Mouse (Mus musculus): ENCODE measurements around the gene Mafk. TPM values are rescaled to one million over a fixed set of nuclear protein-coding genes. Genes with fewer than 3 reads are reported as not detected.

Gene Mafk
- polyA plus RNA-seq, 1 experiment: 20.5 TPM

- H3K27ac ChIP-seq (ENCODE audit: insufficient read depth, low read depth, low read length): no peak overlapping the region
- DNase-seq: no peak
- no peak for TF ChIP-seq POLR2A (IDR thresholded peaks at IDR 0.05; ENCODE audit: low read depth, low read length)
- no peak for TF ChIP-seq CTCF (conservative IDR thresholded peaks at IDR 0.05; ENCODE audit: insufficient read depth, insufficient read length, low read depth, low read length)
- no peak overlapping the region for H3K4me3 ChIP-seq (ENCODE audit: insufficient read depth, low read depth, low read length)
- 91% methylated on average over 3 of the region's 3 CpGs for WGBS
- no peaks in the 10 kb centered on the region for H3K4me1 ChIP-seq (ENCODE audit: control insufficient read depth, insufficient read depth, low read length)
- H3K27me3 ChIP-seq (replicated peaks; ENCODE audit: control insufficient read depth, insufficient read depth, low read length): no peaks in the 10 kb centered on the region
- 0 out of 2 replicates have a peak, but pooled peaks cover under 1% of the 10 kb centered on the region for H3K36me3 ChIP-seq (ENCODE audit: control insufficient read depth, insufficient read depth, low read length)
Measured at GRCm38 (mm10) chr5:139818056-139818455, 26.7 kb downstream of the Mafk start.

DNA sequence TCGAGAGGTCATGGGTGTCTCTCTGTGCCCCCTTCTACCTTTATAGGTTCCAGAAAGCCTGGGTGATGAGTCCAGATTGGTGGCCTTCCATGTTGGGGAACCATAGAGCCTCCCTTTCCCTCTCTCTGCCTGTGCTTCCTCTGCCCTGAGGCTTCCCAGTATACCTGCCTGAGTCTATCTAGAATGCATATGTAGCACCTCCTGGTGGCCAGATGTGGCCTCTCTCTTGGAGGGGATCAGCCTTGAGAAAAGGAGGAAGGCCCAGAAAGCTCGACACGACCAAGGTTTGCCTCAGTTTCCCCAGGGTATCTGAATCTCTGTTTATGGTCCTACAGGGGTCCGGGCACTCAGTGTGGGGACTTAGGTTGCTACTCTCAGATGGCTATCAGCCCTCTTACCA, 27.5 kb downstream of the Mafk start:
- Histone ChIP-seq H3K27ac (ENCODE audit: insufficient read depth, low read depth, low read length) (no peak overlapping the region), H3K27me3 (replicated peaks; ENCODE audit: control insufficient read depth, insufficient read depth, low read length) (no peaks in the 10 kb centered on the region), H3K4me3 (ENCODE audit: insufficient read depth, low read depth, low read length) (no peak overlapping the region), H3K36me3 (ENCODE audit: control insufficient read depth, insufficient read depth, low read length) (0 out of 2 replicates have a peak, but pooled peaks cover 1% of the 10 kb centered on the region), H3K4me1 (ENCODE audit: control insufficient read depth, insufficient read depth, low read length) (no peaks in the 10 kb centered on the region)
- TF ChIP-seq CTCF (conservative IDR thresholded peaks at IDR 0.05; ENCODE audit: insufficient read depth, insufficient read length, low read depth, low read length) (peak; percentile 66), POLR2A (IDR thresholded peaks at IDR 0.05; ENCODE audit: low read depth, low read length) (no peak)
- DNase-seq: peak; percentile 64
- 50% methylated on average over 4 of the region's 4 CpGs for WGBS

DNA sequence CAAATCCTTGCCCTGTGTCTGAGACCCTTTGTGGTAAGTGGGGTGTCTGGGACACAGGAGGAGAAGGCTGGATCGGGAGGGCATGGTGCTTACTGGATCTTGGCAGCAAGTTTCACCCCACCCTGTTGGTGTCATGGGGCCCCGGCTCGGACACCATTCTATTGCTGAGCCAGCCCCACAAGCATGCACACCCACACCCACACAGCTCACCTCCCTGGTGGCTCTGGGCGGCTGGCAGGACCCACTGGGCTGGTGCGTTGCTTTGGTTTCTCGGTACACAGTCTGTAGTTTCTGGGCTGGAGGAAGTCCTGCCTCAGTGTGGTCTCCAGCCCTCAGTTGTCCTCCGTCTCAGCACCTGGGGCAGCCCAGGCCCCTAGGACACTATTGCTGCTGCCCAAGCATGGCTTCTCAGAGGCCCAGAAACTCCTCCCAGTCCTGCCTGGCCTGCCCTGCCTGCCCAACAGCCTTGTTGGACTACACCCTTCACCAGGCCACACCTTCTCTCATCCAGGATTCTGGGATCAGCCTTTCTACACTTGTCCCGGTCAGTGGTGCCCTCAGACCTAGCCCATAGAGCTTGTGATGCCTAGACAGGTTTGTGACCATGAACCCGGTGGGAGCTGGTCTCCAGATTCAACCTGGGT, 28.3 kb downstream of the Mafk start, which contains the start of gene Tmem184a:
Tmem184a (minus strand) TSS at position 380 of the 644 bp plus-strand sequence.
- Histone ChIP-seq H3K27ac (ENCODE audit: insufficient read depth, low read depth, low read length) (no peak within 1 kb of the TSS), H3K4me3 (ENCODE audit: insufficient read depth, low read depth, low read length) (no peak within 1 kb of the TSS), H3K27me3 (replicated peaks; ENCODE audit: control insufficient read depth, insufficient read depth, low read length) (no peaks in the 10 kb centered on the region), H3K4me1 (ENCODE audit: control insufficient read depth, insufficient read depth, low read length) (no peaks in the 10 kb centered on the region), H3K36me3 (ENCODE audit: control insufficient read depth, insufficient read depth, low read length) (peaks cover 1% of the 10 kb centered on the region; the same call in 1 of the 2 replicates)
- TF ChIP-seq POLR2A (IDR thresholded peaks at IDR 0.05; ENCODE audit: low read depth, low read length): no peak
- no peak for TF ChIP-seq CTCF (conservative IDR thresholded peaks at IDR 0.05; ENCODE audit: insufficient read depth, insufficient read length, low read depth, low read length)
- WGBS: 84% methylated on average over 9 of the region's 9 CpGs
- no peak for DNase-seq

- H3K4me3 ChIP-seq (ENCODE audit: insufficient read depth, low read depth, low read length): no peak overlapping the region
- no peak overlapping the region for H3K27ac ChIP-seq (ENCODE audit: insufficient read depth, low read depth, low read length)
- 41% methylated on average over 12 of the region's 12 CpGs for WGBS
- DNase-seq: no peak
- TF ChIP-seq CTCF (conservative IDR thresholded peaks at IDR 0.05; ENCODE audit: insufficient read depth, insufficient read length, low read depth, low read length) (no peak), POLR2A (IDR thresholded peaks at IDR 0.05; ENCODE audit: low read depth, low read length) (no peak)
- H3K36me3 ChIP-seq (ENCODE audit: control insufficient read depth, insufficient read depth, low read length): peaks cover 1% of the 10 kb centered on the region; the same call in 1 of the 2 replicates
- H3K4me1 ChIP-seq (ENCODE audit: control insufficient read depth, insufficient read depth, low read length): peaks cover 7% of the 10 kb centered on the region
- H3K27me3 ChIP-seq (replicated peaks; ENCODE audit: control insufficient read depth, insufficient read depth, low read length): no peaks in the 10 kb centered on the region
Measured at GRCm38 (mm10) chr5:139821466-139822459, 30.4 kb downstream of the Mafk start.

DNA sequence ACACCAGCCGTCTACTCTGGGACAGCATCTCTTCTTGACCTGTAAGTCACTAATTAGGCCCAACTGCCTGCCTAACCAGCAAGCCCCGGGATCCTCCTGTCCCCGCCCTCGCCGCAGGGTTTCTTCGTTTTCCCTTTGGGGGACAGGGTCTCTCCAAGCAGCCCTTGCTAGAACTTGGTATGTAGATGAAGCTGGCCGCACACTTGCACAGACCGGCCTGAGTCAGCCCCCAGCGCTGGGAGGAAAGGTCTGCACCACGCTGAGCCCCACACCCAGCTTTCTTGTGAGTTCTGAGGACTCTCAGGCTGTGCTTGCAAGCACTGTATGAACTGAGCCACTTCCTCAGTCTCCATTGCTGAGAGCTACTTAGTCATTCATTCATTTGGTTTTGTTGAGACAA, 33.2 kb downstream of the Mafk start:
- Histone ChIP-seq H3K36me3 (ENCODE audit: control insufficient read depth, insufficient read depth, low read length) (peaks cover 1% of the 10 kb centered on the region; the same call in 1 of the 2 replicates), H3K4me3 (ENCODE audit: insufficient read depth, low read depth, low read length) (no peak overlapping the region), H3K27me3 (replicated peaks; ENCODE audit: control insufficient read depth, insufficient read depth, low read length) (no peaks in the 10 kb centered on the region), H3K27ac (ENCODE audit: insufficient read depth, low read depth, low read length) (no peak overlapping the region), H3K4me1 (ENCODE audit: control insufficient read depth, insufficient read depth, low read length) (peaks cover 7% of the 10 kb centered on the region)
- TF ChIP-seq CTCF (conservative IDR thresholded peaks at IDR 0.05; ENCODE audit: insufficient read depth, insufficient read length, low read depth, low read length): no peak
- no peak for TF ChIP-seq POLR2A (IDR thresholded peaks at IDR 0.05; ENCODE audit: low read depth, low read length)
- WGBS: 92% methylated on average over 10 of the region's 10 CpGs
- no peak for DNase-seq

- Histone ChIP-seq H3K36me3 (ENCODE audit: control insufficient read depth, insufficient read depth, low read length) (peaks cover 1% of the 10 kb centered on the region; the same call in 1 of the 2 replicates), H3K27ac (ENCODE audit: insufficient read depth, low read depth, low read length) (no peak overlapping the region), H3K4me3 (ENCODE audit: insufficient read depth, low read depth, low read length) (peak overlapping the region; percentile 95), H3K27me3 (replicated peaks; ENCODE audit: control insufficient read depth, insufficient read depth, low read length) (no peaks in the 10 kb centered on the region), H3K4me1 (ENCODE audit: control insufficient read depth, insufficient read depth, low read length) (peaks cover 7% of the 10 kb centered on the region)
- TF ChIP-seq CTCF (conservative IDR thresholded peaks at IDR 0.05; ENCODE audit: insufficient read depth, insufficient read length, low read depth, low read length) (no peak), POLR2A (IDR thresholded peaks at IDR 0.05; ENCODE audit: low read depth, low read length) (no peak)
- DNase-seq: no peak
- WGBS: 34% methylated on average over 11 of the region's 11 CpGs
Measured at GRCm38 (mm10) chr5:139825947-139826346, 34.6 kb downstream of the Mafk start.
